Mouse (Mus musculus) ES-E14 (cell line): ENCODE results near the gene Rec8.

Experiments used
- CHD2 ChIP-seq: IDR thresholded peaks from 2 replicates; pipeline ENCODE4 v1.6.1; 2014; ENCODE audit warnings: mild to moderate bottlenecking, low read depth, low read length, inconsistent platforms
- MAFK ChIP-seq: IDR thresholded peaks from 2 replicates; pipeline ENCODE4 v1.6.1; 2014; ENCODE audit warnings: mild to moderate bottlenecking, low read depth, low read length, inconsistent platforms; ENCODE audit not compliant: insufficient read depth
- ZC3H11A ChIP-seq: IDR thresholded peaks from 2 replicates; pipeline ENCODE4 v1.6.1; 2012; ENCODE audit warnings: low read depth, mild to moderate bottlenecking, inconsistent platforms, low read length, borderline replicate concordance

DNA sequence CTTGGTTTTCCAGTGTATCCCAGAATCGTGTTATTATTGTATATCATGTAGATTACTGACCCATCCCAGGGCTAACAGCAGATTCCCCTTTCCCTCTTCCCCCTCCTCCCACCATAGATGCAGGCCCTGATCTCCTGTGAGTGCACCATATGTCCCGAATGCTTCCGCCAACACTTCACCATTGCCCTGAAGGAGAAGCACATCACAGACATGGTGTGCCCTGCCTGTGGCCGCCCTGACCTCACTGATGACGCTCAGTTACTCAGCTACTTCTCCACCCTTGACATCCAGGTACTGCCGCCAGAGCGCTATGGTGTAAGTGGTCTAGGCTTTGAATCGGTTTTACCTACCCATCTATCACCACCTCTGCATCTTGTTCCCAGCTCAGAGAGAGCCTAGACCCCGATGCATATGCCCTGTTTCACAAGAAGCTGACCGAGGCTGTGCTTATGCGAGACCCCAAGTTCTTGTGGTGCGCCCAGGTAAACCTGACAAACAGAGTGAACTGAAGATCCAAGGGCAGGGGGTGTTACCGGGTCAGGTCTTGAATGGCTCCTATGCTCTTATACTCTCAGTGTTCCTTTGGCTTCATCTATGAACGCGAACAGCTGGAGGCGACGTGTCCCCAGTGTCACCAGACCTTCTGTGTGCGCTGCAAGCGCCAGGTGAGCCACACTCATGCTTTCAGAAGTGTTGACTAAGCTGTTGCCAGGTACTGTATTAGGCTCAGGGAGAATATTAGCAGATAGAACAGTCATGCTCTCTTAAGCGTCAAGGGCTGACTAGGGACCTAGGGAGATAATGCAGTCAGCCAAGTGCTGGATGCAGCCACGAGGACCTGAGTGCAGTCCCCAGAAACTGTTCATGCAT is 19.1 kb upstream of the Rec8 start:
- TF ChIP-seq MAFK (no peak), CHD2 (no peak), ZC3H11A (no peak)
